Mouse (Mus musculus) left cerebral cortex, adult 9 months (tissue): ENCODE measurements around the gene Bzw2.

Experiments used
- DNase-seq, 2 experiments: peaks; one replicate each; pipeline ENCODE4 v3.0.0; 2022; ENCODE audit warnings: low spot score in 2 of 2

Gene Bzw2

DNA sequence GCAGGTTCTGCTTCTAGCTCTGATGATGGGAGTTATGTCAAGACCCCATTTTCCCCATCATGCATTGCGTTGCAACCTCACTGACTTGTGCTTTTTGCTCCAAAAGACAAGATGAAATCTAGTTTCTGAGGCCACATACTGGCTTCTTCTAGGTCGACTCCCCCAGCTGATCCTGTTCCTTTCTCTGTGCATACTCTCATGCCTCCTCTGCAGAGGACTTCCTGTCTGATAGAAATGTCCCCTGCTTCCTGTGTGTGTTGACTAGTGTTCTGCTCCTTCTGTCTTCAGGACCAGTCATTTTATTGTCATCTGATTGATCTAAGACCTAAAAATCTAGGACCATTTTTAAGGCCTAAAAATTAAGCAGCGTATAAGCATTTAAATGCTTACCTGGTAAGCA is 22.5 kb downstream of the Bzw2 start:
- DNase-seq: no peak

DNA sequence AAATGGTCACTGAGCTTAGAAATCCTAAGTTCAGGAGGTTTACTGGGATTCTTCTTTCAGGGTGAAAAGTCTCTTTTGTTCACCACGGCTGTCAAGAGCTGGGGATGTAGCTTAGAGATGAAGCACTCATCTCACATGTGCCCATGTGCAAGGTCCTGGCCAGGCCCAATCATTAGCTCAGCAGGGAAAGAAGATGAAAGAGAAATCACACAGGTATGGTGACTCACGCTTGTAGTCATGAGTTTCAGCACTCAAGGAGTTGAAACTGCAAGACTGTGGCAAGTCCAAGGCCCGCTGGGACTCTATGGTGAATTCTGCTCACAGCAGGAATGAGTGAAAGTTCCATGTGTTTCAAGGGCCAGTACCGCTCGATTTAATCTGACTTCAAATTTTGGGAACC is 23.8 kb downstream of the Bzw2 start:
- DNase-seq: no peak

DNA sequence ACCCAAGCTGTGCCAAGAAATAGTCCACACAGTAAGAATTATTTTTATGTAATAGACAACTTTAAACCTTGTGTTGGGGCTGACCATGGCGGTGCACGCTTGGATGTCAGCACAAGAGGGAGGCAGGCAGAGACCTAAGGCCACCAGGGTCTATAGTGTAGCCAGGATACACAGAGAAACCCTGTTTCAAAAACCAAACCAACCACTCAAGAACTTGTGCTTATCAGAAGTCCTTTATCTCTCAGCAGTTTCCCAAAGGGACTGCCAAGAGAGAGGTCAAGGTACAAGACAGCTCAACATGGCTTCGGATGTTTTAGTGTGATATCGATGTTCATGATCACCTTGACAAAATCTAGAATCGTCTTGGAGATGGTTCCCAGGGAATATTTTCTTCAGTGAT is 24.3 kb downstream of the Bzw2 start:
- DNase-seq: no peak

DNA sequence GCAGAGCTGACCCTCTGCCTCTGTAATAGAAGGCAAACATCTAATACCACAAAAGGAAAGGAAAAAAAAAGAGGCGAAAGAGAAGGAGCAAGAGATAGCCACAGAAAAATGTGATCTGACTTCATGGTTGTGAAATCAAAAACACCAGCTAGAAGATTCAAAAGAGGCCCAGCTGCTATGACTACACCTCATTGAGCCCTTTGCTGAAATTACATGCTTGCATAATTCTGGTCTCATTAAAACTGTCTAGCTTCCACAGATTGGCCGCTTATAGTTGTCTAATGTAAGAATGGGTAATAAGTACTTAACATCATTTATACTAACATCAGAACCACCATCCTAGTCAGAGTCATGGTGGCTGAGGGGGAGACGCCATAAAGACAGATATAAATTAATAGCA is 25.2 kb downstream of the Bzw2 start:
- DNase-seq: no peak

DNA sequence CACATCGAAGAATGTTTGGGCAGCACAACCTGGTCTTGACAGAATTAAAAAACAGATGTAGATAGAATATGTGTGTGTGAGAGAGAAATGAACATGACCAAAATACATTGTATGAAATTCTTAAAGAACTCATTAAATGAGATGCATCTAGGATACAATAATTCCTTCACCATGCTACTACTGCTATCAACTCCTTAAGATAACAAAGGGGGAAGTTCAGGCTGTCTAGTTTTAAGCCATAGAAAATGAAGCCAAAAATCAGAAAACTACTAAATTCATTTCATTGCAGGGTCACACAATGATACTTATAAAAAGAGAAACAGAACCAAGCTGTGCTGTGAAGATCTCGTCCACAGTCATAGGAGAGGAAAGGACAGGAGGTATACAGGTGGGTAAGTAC is 25.6 kb downstream of the Bzw2 start:
- no peak for DNase-seq

DNA sequence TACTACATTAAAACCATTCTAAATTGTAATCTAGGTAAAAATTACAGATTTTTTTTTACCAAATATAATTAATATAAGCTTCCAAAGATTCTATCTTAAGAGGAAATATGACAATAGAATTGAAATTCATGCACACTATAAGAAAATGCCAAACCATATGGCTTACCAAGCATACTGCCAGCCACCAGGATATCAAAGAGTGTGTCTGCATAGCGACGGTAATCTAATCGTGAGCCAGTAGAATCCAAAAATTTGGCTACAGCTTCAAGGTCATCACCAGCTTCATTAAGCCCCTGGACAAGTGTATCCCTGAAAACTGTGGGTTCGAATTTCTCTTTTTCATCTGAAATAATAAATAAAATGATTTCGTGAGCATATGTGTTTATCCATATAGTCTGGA is 28.1 kb downstream of the Bzw2 start:
- DNase-seq: no peak

DNA sequence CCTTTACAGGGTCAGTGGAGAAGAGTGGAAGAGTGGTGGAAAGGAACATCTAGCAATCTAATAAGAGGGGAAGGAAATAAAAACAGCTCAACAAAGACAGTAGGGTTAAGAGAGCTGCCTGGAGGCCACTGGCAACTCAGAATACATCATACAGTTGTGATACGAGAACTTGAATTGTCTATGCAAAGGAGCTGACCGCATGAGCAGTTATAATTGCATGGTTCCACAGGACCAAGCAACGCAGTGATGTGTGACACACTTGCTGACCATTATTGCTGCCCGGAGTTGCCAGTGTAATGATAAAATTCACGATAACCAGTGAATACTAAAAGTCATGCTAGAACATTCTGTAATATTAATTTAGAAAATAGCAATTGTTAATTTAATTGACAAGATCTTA is 31.8 kb downstream of the Bzw2 start:
- no peak for DNase-seq

DNA sequence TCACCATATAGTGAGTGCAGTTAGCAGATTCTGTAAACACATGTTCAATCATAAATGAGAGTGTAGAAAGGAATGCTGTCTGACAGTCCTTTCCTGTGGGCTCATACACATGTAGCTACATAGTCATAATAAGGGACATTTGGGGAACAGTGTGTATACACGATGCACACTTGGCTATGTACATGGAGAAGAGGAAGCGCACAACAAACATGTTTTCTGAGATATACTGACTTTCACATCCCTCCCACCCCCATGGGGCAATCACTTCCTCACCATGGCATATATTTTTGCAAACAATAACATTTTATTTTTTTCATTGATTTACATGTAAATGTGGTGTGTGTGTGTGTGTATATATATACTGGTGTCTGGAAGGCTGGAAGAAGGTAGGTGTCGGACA is 38.6 kb downstream of the Bzw2 start:
- DNase-seq: no peak

DNA sequence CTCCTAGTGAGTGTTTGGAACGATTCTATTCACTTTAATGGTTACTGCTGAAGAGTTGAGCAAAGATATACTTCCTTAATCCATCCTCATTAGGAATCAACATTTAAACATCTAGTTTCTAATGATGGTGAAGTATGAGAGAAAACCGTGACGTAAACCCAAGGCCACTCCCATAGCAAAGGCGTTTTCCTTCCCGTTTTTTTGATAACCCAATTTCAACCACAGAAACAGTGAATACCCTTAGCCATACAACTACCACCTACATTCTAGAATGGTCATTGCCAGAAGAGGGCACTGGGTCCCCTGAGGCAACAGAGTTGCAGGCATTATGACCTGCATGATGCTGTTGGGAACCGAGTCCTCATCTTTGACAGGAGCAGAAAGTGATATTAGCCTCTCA is 40.7 kb downstream of the Bzw2 start:
- no peak for DNase-seq

DNA sequence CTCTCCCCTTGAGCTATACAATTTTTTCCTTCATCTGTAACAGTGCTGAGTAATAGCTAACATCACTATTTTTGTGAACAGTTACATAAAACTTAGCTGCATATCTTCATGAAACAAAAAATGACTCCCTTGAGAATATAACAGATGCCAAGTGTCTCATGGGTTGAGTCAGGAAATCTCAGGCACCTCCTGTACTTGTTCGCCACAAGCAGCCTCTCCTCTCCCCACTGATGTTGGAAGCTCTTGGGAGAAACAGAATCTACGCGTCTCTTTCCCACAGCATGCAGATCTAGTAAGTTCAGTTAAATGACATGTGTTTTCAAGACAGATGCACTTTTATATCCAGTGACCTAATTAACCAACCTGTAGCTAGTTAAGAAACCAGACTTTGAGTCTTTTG is 45.8 kb downstream of the Bzw2 start:
- DNase-seq: peak in 1 of 2 experiments; percentile 37

DNA sequence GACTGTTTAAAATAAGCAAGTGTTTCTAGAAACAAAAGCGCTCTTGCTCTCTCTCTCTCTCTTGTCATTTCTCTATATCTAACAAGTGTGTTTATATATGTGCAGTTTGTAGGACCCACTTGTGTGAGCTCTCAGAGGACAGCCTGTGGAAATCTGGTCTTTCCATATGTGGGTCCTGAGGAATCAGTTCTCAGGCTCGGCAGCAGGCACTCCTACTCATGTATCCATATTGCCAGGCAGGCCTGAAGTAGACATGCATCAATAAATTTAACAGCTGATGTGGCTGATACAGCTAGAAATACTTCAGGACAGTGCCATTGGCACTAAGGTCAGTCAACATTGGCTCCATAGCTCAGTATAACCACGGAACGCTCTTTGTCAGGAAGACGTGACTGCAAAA is 46.8 kb downstream of the Bzw2 start:
- no peak for DNase-seq

DNA sequence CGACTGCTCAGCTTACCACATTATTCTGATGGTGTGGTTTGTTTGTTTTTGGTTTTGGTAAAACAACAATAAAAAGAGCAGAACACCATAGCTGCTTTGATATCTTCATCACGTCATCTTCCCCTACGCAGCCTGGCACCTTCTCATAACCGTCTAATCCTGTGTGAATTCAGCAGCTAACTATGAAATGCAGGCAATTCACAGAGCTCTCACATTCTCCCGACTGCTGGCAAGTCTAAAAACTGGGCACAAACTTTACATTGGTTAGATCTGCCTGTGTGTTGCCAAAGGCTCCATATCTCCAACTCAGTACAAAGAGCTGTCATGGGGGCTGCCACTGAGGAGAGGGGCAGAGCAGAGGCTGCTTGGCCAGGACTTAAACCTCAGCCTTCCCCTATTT is 47.4 kb downstream of the Bzw2 start:
- DNase-seq: no peak

DNA sequence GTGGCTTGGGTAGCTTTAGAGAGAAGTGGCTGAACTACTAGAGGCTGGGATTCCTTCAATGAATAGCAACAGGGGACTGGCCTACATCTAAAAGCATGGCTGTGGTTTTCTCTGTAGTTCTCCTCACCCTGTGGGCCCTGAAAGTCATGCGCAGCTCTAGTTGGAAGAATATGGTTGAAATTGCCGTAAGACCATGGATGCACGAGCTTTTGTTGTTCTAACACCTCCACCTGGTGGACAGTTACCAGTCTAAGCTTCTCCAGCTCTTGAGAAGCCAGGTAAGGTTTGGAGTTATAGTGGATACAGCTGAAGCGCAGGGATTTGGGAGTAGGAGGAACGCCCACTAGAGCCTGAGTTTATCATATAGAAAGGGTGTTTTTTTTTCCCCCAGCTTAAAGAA is 49.4 kb downstream of the Bzw2 start:
- DNase-seq: peak in 1 of 2 experiments; percentile 34

DNA sequence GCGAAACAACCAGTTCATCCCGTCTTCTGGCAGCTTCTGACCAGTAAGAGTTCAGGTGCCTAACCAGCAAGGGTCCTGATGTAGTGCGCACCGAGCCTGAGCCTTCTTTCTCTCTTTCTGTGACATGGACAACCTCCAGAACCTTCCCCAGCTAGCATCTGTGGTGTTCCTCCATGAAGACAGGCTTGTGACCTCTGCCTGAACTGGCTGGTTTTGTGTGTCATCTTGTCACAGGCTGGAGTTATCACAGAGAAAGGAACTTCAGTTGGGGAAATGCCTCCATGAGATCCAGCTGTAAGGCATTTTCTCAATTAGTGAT is 54.3 kb downstream of the Bzw2 start:
- no peak for DNase-seq

DNA sequence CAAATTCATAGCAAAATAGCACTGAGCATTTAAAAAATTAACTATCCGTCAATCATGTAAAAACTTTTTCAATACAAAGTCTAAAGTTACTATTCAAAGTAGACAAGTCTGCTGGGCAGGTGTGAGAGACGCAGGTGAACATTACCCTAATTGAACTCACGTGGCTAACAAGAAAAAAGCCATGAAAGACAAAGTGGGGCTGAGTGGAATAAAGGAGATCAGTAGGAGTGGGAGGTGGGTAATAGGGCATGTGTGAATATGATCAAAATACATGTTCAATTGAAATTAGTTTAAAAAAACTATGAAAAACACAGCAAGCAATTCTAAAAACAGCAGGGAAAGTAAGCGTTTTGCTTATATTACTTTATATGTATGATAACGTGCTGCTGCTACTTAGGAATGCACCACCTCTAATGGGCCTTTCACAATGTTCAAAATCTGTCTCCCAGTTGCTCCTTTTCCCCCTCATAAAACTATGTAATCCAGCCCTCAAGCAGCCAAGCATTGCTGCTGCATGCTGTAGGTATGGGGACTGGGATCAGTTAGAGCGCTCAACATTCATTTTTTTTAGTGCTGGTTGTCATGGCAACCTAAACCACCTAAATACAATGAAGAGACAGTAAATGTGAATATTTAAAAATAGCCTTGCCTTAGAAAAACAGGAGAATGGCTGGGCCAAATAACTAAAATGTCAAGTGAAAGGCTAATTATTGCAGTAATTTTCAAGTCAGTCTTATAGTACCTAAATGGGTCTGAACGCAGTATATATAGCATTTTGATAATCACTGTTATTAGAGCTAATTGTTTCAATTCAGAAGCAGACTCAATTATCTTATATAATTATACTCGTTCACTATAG is 54.9 kb downstream of the Bzw2 start:
- peak; percentile 46 to 62 for DNase-seq

DNA sequence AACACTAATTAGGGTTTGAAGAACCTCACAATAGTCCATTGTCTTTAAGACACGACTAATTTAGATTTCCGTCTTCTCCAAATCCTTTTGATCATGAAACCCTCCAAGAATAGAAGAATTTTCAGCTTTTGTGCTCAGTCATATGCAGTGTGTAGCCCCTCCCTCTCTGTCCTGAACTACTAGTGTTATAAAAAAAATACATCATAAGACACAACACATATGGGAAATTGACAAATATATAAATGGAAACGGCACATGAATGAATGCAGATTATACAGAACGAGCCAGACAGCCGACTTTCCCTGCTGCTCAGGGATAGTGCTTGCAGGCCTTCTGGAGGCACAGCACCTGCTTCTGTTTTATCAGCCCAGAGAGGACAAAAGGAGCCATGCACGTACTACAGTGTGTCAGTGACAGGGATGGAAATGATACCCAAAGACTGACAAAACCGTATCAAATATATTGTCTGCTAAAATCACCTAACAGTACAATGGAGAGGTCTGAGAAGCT is 62.5 kb downstream of the Bzw2 start:
- no peak for DNase-seq

DNA sequence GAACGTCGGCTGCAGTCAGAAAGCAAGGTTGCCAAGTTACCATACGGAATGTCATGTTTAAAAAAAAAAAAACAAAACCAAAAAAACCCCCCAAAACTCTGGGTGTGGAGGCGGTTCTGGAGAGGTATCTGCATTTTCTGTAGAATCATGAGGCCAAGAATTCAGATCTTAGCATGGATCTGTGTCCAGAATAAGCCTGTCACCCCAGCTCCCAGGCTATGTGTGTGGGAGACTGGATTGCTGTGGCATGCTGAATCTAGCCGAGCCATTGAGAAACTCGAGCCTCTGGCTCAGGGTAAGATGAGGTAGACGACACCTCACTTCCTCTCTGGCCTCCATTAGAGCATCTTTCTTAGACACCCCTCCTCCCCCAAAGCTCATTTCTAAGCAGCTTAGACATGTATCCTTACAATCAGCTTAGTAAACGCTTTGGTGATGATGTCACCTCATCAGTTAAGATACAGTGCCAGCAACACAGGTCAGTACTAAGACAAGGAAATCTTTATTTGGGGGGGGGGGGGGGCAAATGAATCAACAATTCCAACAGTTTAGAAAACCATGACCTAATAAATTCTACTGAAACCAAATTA is 64.7 kb downstream of the Bzw2 start:
- DNase-seq: peak in 1 of 2 experiments; percentile 68

DNA sequence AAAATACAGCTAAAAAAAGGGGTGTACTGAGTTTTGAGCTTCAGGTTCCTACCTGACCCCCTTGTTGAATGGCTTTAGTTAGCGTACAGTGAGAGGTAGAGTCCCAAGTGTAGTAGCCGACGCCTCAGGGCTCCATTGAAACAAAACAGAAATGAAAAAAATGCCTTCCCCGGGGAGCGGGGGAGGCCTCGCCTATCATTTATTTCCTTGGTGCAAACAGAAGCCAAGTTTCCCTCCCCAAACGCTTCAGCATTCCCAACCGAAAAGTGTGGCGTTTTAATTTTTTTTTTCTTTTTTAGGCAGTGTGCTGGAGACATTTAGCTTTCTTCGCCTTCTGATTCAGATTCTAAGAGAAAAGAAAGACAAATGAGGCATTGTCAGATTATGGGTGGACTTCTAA is 65.9 kb downstream of the Bzw2 start:
- DNase-seq: no peak

DNA sequence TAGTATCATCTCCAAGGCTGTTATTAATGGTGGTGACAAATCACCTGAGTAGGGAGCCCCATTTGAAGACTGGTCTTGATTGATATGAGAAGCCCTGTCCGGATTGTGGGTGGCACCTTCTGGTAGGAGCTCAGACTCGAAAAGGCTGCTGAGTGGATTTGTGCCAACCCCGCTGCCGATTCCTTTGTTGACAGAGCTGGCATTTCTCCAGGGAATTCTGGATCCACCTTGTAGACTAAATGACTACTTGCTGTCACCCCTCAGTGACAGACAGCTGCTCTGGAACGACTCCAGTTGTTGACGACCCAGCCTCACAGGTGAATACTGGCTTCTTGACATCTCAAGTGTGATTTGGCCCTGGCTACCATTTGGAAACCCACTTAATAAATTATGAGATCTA is 68.7 kb downstream of the Bzw2 start:
- no peak for DNase-seq

DNA sequence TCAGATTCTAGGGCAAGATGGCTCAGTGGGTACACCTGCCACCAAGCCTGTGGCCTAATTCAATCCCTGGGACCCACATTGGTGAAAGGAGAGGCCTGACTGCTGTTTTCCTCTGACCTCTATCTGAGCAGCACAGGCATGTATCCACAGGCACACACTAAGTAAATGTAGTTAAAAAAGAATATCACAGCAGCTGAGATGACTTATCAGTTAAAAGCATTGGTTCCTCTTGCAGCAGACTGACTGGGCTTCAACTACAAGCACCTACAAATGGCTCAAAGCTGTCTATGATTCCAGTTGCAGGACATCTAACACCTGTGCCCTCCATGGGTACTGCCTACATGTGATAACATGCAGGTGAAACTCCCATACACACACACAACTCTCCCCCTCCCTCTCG is 69.1 kb downstream of the Bzw2 start:
- DNase-seq: no peak

DNA sequence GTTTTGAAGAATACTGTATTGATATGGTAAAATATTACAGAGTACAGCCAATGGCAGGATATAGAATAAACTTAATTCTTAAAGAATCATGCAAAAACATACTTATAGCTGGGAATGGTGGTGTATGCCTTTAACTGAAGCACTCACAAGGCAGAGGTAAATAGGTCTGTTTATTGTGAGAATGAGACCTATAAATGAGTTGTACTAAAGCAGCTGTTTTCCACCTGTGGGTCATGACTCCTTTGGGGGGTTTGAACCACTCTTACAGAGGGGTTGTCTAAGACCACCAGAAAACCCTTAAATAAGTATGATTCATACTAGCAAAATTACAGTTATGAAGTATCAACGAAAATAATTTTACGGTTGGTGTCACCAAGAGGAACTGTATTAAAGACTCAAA is 72.5 kb downstream of the Bzw2 start:
- no peak for DNase-seq

DNA sequence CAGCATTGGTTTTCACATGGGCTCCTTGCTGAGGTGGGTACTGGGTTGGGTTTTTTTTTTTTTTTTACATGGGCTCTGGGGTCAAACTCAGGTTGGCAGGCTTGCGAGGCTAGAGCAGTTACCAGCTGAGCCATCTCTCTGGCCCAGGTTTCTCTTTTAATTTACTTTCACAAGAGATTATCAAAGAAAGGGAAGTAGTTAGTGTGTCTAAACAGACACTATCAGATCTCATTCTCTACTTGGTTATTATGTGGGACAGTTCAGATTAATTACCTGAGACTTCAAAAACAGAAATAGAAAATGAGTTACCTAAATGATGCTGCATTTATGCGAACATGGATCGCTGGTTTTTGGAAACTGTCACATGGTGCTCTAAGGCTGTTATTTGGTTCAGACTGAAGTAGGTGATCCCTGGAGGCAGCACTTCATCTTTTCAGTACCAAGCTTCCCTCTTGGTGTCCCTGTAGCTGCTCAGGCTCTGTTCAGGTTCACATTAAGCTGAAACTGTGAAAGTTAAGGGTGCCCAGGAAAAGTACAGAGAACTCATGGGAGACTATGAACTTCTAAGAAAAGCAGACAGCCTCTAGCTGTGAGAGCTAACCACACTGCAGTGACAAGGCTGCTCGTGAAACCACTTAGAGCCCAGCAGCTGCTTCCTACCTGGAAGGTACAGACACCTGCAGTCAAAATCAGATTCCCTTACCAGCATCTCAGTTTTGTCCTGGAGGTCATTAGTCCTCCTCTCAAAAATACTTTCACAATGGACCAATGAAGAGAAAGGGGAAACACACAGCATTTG is 79.6 kb downstream of the Bzw2 start:
- DNase-seq: no peak

DNA sequence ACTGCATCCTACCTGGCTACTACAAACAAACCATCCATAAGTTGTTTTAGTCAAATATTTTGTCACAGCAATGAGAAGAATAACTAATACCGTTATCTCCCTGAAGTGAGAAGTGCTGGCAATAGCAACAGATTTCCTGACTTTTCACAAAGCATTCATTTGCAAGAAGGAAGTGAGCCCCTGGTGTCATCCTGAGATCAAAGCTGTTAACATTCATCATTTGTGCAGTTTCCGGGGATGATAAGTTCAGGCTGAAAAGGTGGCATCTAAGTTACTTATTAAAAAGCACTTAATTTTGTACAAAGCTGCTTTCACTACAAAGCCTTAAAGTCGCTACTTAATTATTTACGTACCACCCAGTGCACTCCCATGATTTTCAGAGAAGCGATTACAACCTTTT is 85.0 kb downstream of the Bzw2 start:
- no peak for DNase-seq
